Mouse (Mus musculus): ENCODE data around the gene Ccdc74a.

DNA sequence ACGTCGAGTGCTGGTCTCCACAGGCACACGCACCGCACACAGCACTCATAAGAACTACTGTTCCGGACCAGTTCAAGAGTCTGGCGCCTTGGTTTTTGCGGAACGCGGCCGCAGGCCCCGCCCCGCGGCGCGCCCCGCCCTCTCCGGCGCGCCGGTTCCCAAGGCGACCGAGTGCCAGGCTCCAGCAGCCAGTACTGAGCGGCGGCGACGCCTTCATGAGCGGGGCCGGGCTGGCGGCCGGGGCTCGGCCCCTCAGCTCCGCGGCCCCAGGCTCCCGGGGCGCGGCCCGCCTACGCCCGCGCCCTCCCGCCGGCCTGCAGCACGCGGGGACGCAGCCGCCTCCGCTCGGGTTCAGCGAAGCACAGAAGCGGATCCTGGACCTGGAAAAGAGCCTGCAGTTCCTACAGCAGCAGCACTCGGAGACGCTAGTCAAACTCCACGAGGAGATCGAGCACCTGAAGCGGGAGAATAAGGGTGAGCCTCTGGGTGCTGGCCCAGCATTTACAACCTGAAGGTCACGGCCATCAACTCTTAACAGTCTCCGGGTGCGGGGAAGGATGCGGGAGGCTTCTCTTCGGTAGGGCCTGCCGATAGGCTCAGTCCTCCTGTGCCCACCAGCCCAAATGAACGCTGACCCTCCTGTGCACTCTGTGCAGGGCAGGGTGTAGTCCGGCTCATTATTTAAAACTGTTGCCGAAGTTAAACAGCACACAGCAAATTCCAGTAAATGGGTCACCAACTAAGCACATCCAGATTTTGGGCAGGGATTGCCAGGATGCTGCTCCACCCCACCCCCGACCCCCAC is at the start of gene Ccdc74a:
- TF ChIP-seq POLR2A (IDR thresholded peaks at IDR 0.05; ENCODE audit: insufficient read depth, low read length), result no peak
- no peak for TF ChIP-seq EP300 (IDR thresholded peaks at IDR 0.05; ENCODE audit: insufficient read depth, low read depth, low read length)
